22 mouse cellular contexts compared by ENCODE assay signal in the genomic region with DNA sequence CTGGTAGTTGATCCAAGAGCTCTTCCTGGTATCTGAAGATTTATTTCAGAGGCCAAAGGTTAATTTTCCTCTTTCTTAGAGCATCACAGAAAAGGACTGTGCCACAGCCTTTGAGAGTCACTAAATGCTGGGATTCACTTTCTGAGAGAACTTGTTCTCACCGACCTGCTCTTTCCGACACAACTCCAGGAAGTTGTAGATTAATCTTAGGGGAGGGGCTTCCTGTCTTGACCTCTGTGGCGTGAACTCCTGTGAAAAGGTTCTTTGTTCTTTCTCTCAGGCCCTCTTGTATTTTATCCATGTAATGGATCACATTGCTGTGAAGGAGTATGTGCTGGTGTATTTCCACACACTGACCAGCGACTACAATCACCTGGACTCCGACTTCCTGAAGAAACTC. TPM values are rescaled to one million over a fixed set of nuclear protein-coding genes. Genes with fewer than 3 reads are reported as not detected.
A peak's percentile ranks its signal among the peaks of the same experiment; 100 is the strongest.
DNase-seq lines count a peak whose midpoint lies in the region; ATAC-seq and TF ChIP-seq lines count a peak whose summit lies in the region.
"Had no signal": no experiment of that assay in that cellular context is flagged by ENCODE, and none has a peak within 500 bp of the region (broad histone marks: within the 10 kb centered on the region; RNA-seq: fewer than 3 reads in every experiment).

No protein-coding gene starts in this region.

- no peak overlapping the region for H3K9ac ChIP-seq in lung, embryonic 14.5 days
- H3K9ac ChIP-seq: hindbrain, embryonic 12.5 days; liver, embryonic 15.5 days had no signal

- no peaks in the 10 kb centered on the region for H3K9me3 ChIP-seq in lung, embryonic 14.5 days (ENCODE audit: low read depth, low read length)
- no peaks in the 10 kb centered on the region for H3K9me3 ChIP-seq in embryonic facial prominence, embryonic 10.5 days
- H3K9me3 ChIP-seq in hindbrain, embryonic 10.5 days = no peaks in the 10 kb centered on the region
- H3K9me3 ChIP-seq: hindbrain, embryonic 12.5 days; liver, embryonic 15.5 days had no signal

- intact Hi-C loops in gastrocnemius, adult 2 months (cut with DNase I) = no loop called here

- WGBS in lung, embryonic 14.5 days = 37% methylated on average over 5 of the region's 5 CpGs
- 37% methylated on average over 5 of the region's 5 CpGs for WGBS in embryonic facial prominence, embryonic 10.5 days
- 67% methylated on average over 5 of the region's 5 CpGs for WGBS in hindbrain, embryonic 10.5 days

- H3K4me3 ChIP-seq in gastrocnemius, adult 2 months = no peak overlapping the region
- no peak overlapping the region for H3K4me3 ChIP-seq in lung, embryonic 14.5 days (ENCODE audit: low read depth, low read length)
- no peak overlapping the region for H3K4me3 ChIP-seq in embryonic facial prominence, embryonic 10.5 days
- H3K4me3 ChIP-seq in hindbrain, embryonic 10.5 days = no peak overlapping the region
- H3K4me3 ChIP-seq: erythroblast, embryonic 14.5 days; heart, adult 2 months; hindbrain, embryonic 12.5 days; left cerebral cortex, adult 2 months; liver, embryonic 15.5 days had no signal

- H3K27me3 ChIP-seq in lung, embryonic 14.5 days (ENCODE audit: insufficient read depth, low read length) = no peaks in the 10 kb centered on the region
- H3K27me3 ChIP-seq in embryonic facial prominence, embryonic 10.5 days (replicated peaks; ENCODE audit: low read depth, poor library complexity, severe bottlenecking) = no peaks in the 10 kb centered on the region
- no peaks in the 10 kb centered on the region for H3K27me3 ChIP-seq in hindbrain, embryonic 10.5 days (ENCODE audit: insufficient read depth, poor library complexity, severe bottlenecking)
- H3K27me3 ChIP-seq: CH12.LX; hindbrain, embryonic 12.5 days; liver, embryonic 15.5 days had no signal

- no peak overlapping the region for H3K4me2 ChIP-seq in lung, embryonic 14.5 days
- H3K4me2 ChIP-seq: hindbrain, embryonic 12.5 days; liver, embryonic 15.5 days had no signal

- ATAC-seq in lung, embryonic 14.5 days (ENCODE audit: insufficient read depth) = peak; percentile 44; the same call in 1 of the 2 replicates
- ATAC-seq in megakaryocyte-erythroid progenitor cell, adult 5-6 weeks (replicated peaks; ENCODE audit: low FRiP score, low TSS enrichment, poor library complexity, severe bottlenecking) = 0 out of 2 replicates have a peak, but pooled peaks have one; percentile 45
- ATAC-seq: activated CD4-positive, CD25-positive, alpha-beta regulatory T cell, adult 4 months; forebrain, embryonic 16.5 days had no signal

- H3K36me3 ChIP-seq in lung, embryonic 14.5 days (ENCODE audit: insufficient read depth) = peaks cover 15% of the 10 kb centered on the region
- H3K36me3 ChIP-seq in embryonic facial prominence, embryonic 10.5 days (replicated peaks) = peaks cover 25% of the 10 kb centered on the region
- peaks cover 48% of the 10 kb centered on the region for H3K36me3 ChIP-seq in hindbrain, embryonic 10.5 days

- no peaks in the 10 kb centered on the region for H3K4me1 ChIP-seq in lung, embryonic 14.5 days (ENCODE audit: insufficient read depth)
- H3K4me1 ChIP-seq in embryonic facial prominence, embryonic 10.5 days = peaks cover 10% of the 10 kb centered on the region; the same call in 1 of the 2 replicates
- H3K4me1 ChIP-seq in hindbrain, embryonic 10.5 days (replicated peaks) = no peaks in the 10 kb centered on the region
- H3K4me1 ChIP-seq: hindbrain, embryonic 12.5 days; liver, embryonic 15.5 days had no signal

- no peak for DNase-seq in gastrocnemius, adult 2 months
- DNase-seq in gastrocnemius, adult 8-10 months (ENCODE audit: low spot score in 2 of 2) = no peak
- DNase-seq in lung, embryonic 14.5 days = peak; percentile 33
- no peak for DNase-seq in lung, postnatal 25 days (ENCODE audit: low spot score)
- peak; percentile 41 for DNase-seq in embryonic facial prominence, embryonic 10.5 days (ENCODE audit: low spot score)
- DNase-seq in hindbrain, embryonic 10.5 days (ENCODE audit: low spot score) = no peak
- no peak for DNase-seq in gastrocnemius, postnatal 25 days
- DNase-seq: adrenal gland, postnatal 14 days; cerebellum, adult 2 months; gastrocnemius, postnatal 10 days; heart, adult 2 months; midbrain, embryonic 14.5 days; thymus, adult 2 months had no signal

- TF ChIP-seq CTCF in gastrocnemius, adult 2 months (IDR thresholded peaks at IDR 0.05) = no peak
- TF ChIP-seq CTCF in lung, embryonic 14.5 days (IDR thresholded peaks at IDR 0.05; ENCODE audit: low read depth) = no peak

- peak overlapping the region; percentile 75 for H3K27ac ChIP-seq in gastrocnemius, adult 2 months
- H3K27ac ChIP-seq in lung, embryonic 14.5 days (ENCODE audit: low read depth) = no peak overlapping the region
- H3K27ac ChIP-seq in embryonic facial prominence, embryonic 10.5 days (replicated peaks) = peak overlapping the region; percentile 48; the same call in 1 of the 2 replicates
- H3K27ac ChIP-seq in hindbrain, embryonic 10.5 days = no peak overlapping the region
- H3K27ac ChIP-seq: heart, adult 2 months; hindbrain, embryonic 12.5 days; left cerebral cortex, adult 2 months; liver, embryonic 15.5 days; macrophage had no signal

RNA-seq across cellular contexts. Expression of a gene that starts 32.0 kb away (rescaled TPM):
- total RNA-seq in gastrocnemius, adult 2 months (2021) = 1 to 10 TPM; 9.2 to 9.4 TPM
- total RNA-seq in gastrocnemius, adult 8-10 months (2022) = 10 to 100 TPM in 2 of 4 experiments, 1 to 10 TPM in 2; 9.6 to 16.8 (median 10.4) TPM
- polyA plus RNA-seq in lung, embryonic 14.5 days (2014; fragmentation: Nextera tagmentation; extraction: Ambion mirVana) = 45.3 and 45.8 TPM in 2 replicates
- polyA plus RNA-seq in embryonic facial prominence, embryonic 10.5 days (2016; fragmentation: Nextera tagmentation; extraction: Ambion mirVana) = 58.1 and 64.6 TPM in 2 replicates
- total RNA-seq in megakaryocyte-erythroid progenitor cell, adult 5-6 weeks (2014; fragmentation: Nextera tagmentation) = 45.7 and 73.8 TPM in 2 replicates
- total RNA-seq in megakaryocyte-erythroid progenitor cell, adult 5-6 weeks (2017) = 142 and 162 TPM in 2 replicates
- 41.2 and 64.6 TPM in 2 replicates for polyA plus RNA-seq in hindbrain, embryonic 10.5 days (2016; fragmentation: Nextera tagmentation; extraction: Ambion mirVana)
- 1 to 10 TPM; 8.8 to 9.2 TPM for total RNA-seq in gastrocnemius, postnatal 25 days (2021)

RNA-seq across cellular contexts. Expression of a gene that starts 32.0 kb away (rescaled TPM):
- total RNA-seq in gastrocnemius, adult 2 months (2021) = 1 to 10 TPM; 5.8 to 5.9 TPM
- total RNA-seq in gastrocnemius, adult 8-10 months (2022) = 1 to 10 TPM; 5.4 to 6.8 (median 6.4) TPM
- polyA plus RNA-seq in lung, embryonic 14.5 days (2014; fragmentation: Nextera tagmentation; extraction: Ambion mirVana) = 21.9 and 22.0 TPM in 2 replicates
- polyA plus RNA-seq in embryonic facial prominence, embryonic 10.5 days (2016; fragmentation: Nextera tagmentation; extraction: Ambion mirVana) = 25.9 and 27.8 TPM in 2 replicates
- total RNA-seq in megakaryocyte-erythroid progenitor cell, adult 5-6 weeks (2014; fragmentation: Nextera tagmentation) = 12.5 and 17.8 TPM in 2 replicates
- total RNA-seq in megakaryocyte-erythroid progenitor cell, adult 5-6 weeks (2017) = 17.7 and 30.9 TPM in 2 replicates
- polyA plus RNA-seq in hindbrain, embryonic 10.5 days (2016; fragmentation: Nextera tagmentation; extraction: Ambion mirVana) = 32.7 and 34.1 TPM in 2 replicates
- total RNA-seq in gastrocnemius, postnatal 25 days (2021) = 1 to 10 TPM; 4.9 to 5.0 TPM

Comparison
In these comparisons a context has a peak if more than half of its experiments do, and no peak if none do; other contexts are left out.
1. DNase-seq: peak in lung, embryonic 14.5 days (single experiment) and embryonic facial prominence, embryonic 10.5 days (single experiment); none in gastrocnemius, adult 2 months (single experiment), gastrocnemius, adult 8-10 months (0 of 2), lung, postnatal 25 days (single experiment), hindbrain, embryonic 10.5 days (single experiment) and gastrocnemius, postnatal 25 days (single experiment).
2. H3K27ac ChIP-seq: peak in gastrocnemius, adult 2 months (single experiment) and embryonic facial prominence, embryonic 10.5 days (single experiment); none in lung, embryonic 14.5 days (single experiment) and hindbrain, embryonic 10.5 days (single experiment).